Mouse (Mus musculus) frontal cortex, postnatal 14 days (tissue): Measurements from ENCODE around the gene Ftcd.

Source experiments
- DNase-seq, 2 experiments: peaks; one replicate each; pipeline ENCODE4 v3.0.0; 2022; ENCODE audit warnings: low spot score in 2 of 2

The Ftcd gene

DNA sequence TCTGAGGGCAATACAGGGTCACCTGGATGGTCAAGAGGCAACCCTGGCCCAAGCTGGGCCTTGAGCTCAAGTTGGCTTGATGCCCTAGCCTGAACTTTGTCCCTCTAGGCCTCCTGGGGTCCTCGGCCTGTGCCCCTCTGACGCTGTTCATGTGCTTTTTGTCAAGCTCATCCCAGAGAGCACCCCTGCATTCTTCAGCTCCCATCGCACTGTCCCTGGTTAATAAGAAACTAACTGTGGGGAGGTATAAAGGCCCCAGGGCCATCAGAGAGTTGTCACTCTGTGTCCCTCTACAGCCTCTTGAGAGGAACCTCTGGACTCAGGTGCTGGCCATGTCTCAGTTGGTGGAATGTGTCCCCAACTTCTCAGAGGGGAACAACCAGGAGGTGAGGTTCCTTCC, at the start of gene Ftcd:
TSS of gene Ftcd (plus strand) at position 275 of the 400 bp plus-strand sequence.
- no peak for DNase-seq

- DNase-seq, result no peak
Observed at GRCm38 (mm10) chr10:76530922-76531321, 44.5 kb upstream of the Ftcd start.

- DNase-seq, result peak; percentile 95 to 96
Observed at GRCm38 (mm10) chr10:76531375-76531774, 44.1 kb upstream of the Ftcd start, which contains the start of gene Lss. TSS of gene Lss (plus strand) at chr10:76531588.

- DNase-seq, result no peak
Observed at GRCm38 (mm10) chr10:76531828-76532227, 43.6 kb upstream of the Ftcd start.

- DNase-seq, result no peak
Observed at GRCm38 (mm10) chr10:76535526-76535925, 39.9 kb upstream of the Ftcd start.

DNA sequence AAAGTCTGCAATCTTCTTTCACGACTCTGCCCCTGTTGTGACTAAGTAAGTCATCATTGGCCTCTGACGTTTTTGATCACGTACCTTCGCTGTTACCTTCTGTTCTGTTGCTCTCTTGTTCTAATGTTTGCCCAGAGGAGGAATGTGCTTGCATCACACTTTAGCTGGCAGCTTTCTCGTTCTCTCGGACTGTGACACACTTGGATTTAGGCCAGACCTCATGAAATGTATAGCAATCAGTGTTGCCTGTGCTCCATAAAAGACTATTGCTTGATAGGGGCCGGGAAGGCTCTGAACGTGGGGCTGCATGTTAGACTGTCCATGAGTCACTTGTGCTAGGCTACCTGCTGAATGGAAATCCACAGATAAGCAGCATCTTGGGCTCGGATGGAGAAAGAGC, 37.8 kb upstream of the Ftcd start:
- no peak for DNase-seq

DNA sequence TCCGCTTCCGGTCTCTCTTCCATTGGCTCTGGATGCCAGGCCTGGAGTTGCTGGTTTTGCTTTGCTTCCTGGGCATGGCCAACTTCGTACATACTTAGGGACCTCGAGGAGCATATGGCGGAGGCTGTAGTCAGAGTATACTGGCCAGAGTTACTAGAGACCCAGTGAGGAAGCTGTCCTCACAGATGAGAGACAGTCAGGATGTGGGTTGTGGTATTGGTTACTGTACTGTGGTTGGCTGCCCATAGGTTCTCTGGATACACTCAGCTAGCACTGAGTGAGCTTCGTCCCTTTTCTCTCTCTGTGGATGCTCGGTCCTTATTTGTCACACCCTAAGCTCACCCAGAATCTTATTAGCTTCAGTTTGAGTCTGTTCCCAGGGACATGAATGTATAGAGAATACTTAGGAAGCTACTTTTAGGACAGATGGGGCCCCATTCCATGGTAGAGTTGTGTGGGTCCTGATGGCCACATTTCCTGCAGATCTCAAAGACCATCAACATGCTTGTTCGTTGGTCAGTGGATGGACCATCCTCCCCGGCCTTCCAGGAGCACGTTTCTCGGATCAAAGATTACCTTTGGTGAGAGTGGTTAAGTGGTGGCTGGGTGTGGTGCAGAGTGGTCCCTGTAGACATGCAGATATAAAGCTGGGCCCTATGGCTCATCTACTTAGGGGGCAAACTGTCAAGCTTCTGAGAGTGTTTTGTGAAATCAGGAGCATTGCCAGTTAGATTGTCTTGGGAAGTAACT, 33.9 kb upstream of the Ftcd start:
- DNase-seq, result no peak

- no peak for DNase-seq
Observed at GRCm38 (mm10) chr10:76542636-76543375, 32.6 kb upstream of the Ftcd start.

DNA sequence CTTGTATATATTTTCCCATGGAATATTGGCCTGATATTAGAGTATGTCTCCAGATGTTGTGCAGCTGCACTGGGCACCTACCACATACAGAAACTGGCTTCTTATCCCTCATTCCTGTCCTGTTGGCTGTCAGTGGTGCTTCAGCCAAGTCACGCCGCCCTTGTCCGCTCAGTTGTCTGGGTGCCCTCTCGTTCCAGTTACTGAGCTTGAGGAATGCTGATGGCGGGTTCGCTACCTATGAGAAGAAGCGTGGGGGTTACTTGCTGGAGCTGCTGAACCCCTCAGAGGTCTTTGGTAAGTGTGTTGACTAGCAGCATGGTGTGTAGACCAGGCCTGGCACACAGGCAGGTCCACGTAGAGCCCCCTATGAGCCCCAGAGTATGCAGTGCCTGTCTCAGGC, 28.9 kb upstream of the Ftcd start:
- no peak for DNase-seq

GRCm38 (mm10) chr10:76548218-76548617, 27.2 kb upstream of the Ftcd start:
- no peak for DNase-seq

DNA sequence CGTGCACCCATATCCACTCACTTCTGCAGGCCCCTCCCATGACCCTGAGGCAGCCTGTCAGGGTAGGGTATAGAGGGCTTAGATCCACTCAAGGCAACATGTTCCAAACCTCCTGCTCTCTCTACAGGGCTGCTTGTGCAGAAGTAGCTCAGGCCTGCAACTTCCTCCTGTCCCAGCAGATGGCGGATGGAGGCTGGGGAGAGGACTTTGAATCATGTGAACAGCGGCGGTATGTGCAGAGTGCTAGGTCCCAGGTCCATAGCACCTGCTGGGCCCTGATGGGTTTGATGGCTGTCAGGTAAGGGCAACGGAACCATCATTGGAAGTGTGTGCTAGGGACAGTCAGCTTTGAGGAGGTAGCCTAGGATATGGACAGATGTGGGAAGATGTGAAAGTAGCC, 25.0 kb upstream of the Ftcd start:
- no peak for DNase-seq

- no peak for DNase-seq
Observed at GRCm38 (mm10) chr10:76551556-76551955, 23.9 kb upstream of the Ftcd start.

GRCm38 (mm10) chr10:76554061-76554460, 21.4 kb upstream of the Ftcd start:
- no peak for DNase-seq

- DNase-seq, result no peak
Observed at GRCm38 (mm10) chr10:76561972-76562371, 13.5 kb upstream of the Ftcd start, which contains the start of gene Spatc1l. TSS of gene Spatc1l (plus strand) at chr10:76562272.

DNA sequence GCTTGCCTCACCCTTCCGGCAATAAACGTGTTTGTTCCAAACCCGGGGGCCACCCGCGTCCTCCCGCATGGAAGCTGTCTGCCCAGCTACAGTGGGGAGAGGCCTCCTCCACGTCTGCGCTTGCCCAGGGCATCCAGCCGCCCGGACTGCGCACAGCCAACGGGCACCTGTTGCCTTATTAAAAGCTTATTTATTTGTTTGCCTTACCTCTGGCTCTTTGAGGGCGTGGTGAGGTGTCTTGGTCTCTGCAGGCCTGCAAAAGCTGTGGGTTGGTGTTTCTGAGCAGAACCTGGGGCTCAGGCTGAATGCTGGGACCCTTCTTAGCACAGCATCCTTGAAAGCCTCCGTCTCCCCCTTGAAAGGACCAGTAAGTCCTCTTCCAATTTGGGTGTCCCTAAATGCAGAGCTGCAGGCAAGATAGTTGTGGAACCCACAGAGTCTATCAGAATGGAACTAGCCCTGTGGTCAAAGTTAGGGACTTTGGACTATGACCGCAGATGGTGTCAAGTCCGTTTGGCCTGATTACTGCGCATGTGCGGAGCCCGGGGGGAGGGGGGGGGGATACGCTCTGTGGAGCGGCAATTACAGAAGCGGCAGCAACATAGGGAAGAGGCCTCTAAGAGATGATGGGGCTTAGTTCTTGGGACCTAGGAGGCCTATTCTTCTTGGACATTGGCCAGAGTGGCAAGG, 5.3 kb upstream of the Ftcd start:
- DNase-seq, result no peak

- DNase-seq, result no peak
Observed at GRCm38 (mm10) chr10:76571070-76571469, 4.4 kb upstream of the Ftcd start.

DNA sequence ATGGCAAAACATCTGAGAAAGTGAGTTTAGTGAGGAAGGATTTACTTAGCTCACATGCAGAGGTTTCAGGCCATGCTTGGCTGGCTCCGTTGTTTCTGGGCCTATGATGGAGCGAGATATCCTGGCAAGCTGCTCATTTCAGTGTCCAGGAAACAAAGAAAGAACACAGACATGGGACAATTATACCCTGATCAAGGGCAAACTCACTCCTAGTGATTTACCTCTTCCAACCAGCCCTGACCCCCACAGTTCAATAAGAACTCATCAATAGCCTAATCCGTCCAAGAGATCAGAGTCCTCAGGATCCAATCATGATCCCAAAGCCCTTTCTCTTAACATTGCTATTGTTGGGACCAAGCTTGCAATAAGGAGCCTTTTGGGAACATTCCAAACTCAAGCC, 3.3 kb upstream of the Ftcd start:
- no peak for DNase-seq

DNA sequence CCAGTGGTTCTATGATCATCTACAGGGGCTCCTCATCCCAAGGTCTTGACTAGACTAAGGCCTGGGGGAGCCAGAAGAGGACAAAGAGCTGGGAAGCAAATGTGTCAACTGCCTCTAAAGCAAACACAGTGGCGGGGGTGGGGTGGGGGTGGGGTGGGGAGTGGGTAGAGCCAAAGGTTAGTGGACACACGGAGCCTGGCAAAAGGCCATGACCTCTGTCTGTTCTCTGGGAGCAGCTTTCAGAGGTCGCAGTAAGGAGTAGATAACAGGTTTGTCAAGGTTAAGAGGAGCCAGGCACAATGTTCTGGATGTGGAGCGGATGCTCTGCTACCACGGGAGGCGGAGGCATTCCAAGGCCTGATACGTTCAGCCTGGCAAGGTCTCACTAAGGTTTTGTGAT, 1.5 kb downstream of the Ftcd start:
- DNase-seq, result no peak

- DNase-seq, result no peak
Observed at GRCm38 (mm10) chr10:76584138-76584537, 8.7 kb downstream of the Ftcd start.

DNA sequence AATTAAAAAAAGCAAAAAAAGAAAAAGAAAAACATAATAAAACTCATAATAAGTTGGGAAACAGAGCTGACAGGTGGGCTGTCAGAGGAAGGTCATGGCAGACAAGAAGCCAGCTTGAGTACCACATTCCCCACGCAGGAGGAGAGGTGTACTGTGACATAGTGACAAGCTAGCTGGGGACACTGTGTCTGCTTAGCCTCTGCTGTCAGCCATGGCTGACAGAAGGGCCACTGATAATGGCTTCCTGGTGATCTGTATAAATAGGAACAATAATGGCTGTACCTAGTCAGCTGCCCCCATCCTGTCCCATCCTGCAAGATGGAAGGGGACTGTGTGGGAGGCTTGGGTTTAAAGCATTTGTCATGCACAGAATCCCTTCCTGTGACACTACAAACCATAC, 10.7 kb downstream of the Ftcd start:
- DNase-seq, result no peak

DNA sequence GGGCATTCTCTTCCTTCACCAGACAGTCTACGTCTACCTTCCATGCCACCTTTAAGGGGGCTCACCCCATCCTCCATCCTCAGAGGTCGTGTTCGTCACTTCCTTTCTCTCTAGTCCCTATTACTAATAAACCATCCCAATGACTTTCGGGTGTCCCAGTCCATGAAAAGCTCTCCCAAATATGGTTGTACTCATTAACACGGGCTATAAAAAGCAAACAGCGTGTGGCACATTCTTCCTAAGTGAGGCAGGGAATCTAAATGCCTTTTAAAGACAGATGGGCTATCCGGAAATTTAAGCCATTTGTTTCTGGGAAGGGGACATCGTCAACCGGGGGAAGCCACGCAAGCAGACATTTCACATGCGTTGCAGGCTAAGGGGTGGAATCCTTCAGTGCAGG, 14.7 kb downstream of the Ftcd start:
- no peak for DNase-seq

DNA sequence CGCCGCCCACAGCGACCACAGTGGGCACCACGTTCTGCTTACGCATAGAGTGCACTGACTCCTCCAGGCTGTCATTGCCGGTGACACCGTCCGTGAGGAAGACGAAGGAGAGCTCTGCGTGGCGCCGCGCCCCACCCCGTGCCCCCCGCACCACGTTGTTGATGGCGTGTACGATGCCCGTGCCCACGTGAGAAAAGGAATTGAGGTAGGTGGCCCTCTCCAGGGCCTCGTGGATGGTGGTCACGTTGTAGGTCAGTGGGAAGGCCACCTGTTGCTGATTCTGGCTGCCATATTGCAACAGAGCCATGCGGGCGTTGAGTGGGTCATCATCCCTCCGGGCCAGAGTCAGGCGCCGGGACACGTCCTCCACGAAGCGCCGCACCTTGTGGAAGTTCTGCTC, 20.9 kb downstream of the Ftcd start:
- DNase-seq, result no peak

- no peak for DNase-seq
Observed at GRCm38 (mm10) chr10:76602690-76603089, 27.2 kb downstream of the Ftcd start.
